Mouse (Mus musculus) spleen, adult 2 months (tissue): ENCODE results near the gene Nol10.

Experiments used
- CTCF ChIP-seq: fragments of 200-500 bp; IDR thresholded peaks from 2 replicates; pipeline ENCODE4 v1.5.1; 2011; ENCODE audit warnings: mild to moderate bottlenecking, inconsistent platforms; ENCODE audit not compliant: insufficient read depth, insufficient read length, insufficient replicate concordance; ENCODE audit errors: extremely low read depth
- POLR2A ChIP-seq: fragments of 200-500 bp; IDR thresholded peaks from 2 replicates; pipeline ENCODE4 v1.6.1; 2011; ENCODE audit warnings: low read depth, low read length, inconsistent platforms

- TF ChIP-seq CTCF (no peak), POLR2A (no peak)
Measured at GRCm38 (mm10) chr12:17393148-17393547, 44.9 kb downstream of the Nol10 start.
